In genomic region chr11:116918323-116919185, GRCm38 (mm10) we compare ENCODE assay signal across 8 mouse cellular contexts. TPM values are rescaled to one million over a fixed set of nuclear protein-coding genes. Genes with fewer than 3 reads are reported as not detected.
DNase-seq lines count a peak whose midpoint lies in the region; ATAC-seq lines count a peak whose summit lies in the region.

Gene Mgat5b, plus strand, starts transcription at chr11:116918863.

- peaks cover 48% of the 10 kb centered on the region for H3K4me1 ChIP-seq in hindbrain, embryonic 15.5 days (replicated peaks)

- no peaks in the 10 kb centered on the region for H3K9me3 ChIP-seq in hindbrain, embryonic 15.5 days

- peak; percentile 88 for ATAC-seq in hindbrain, embryonic 15.5 days (ENCODE audit: low FRiP score, low read depth)

- DNase-seq in T-cell, adult 2 months (ENCODE audit: low spot score): peak; percentile 68
- DNase-seq in cerebellum, postnatal 36 days: peak; percentile 86 to 91
- DNase-seq in gastrocnemius, adult 18-20 months (ENCODE audit: low spot score): peak; percentile 75
- peak; percentile 95 for DNase-seq in layer of hippocampus, postnatal 25 days (ENCODE audit: extremely low spot score in 1 of 2, low spot score in 1 of 2)
- peak; percentile 87 for DNase-seq in lung, postnatal 14 days
- peak; percentile 65 for DNase-seq in retina, adult 2 months (ENCODE audit: low read depth, low spot score)
- DNase-seq in thymus, postnatal 25 days: peak; percentile 87

- under 1% methylated on average over 75 of the region's 90 CpGs for WGBS in hindbrain, embryonic 15.5 days

- peak within 1 kb of the TSS; percentile 85 for H3K27ac ChIP-seq in hindbrain, embryonic 15.5 days (replicated peaks)

- peak within 1 kb of the TSS; percentile 85 for H3K4me2 ChIP-seq in hindbrain, embryonic 15.5 days

- H3K36me3 ChIP-seq in hindbrain, embryonic 15.5 days: no peaks in the 10 kb centered on the region

- H3K9ac ChIP-seq in hindbrain, embryonic 15.5 days: peak within 1 kb of the TSS; percentile 97

- peak within 1 kb of the TSS; percentile 77 for H3K4me3 ChIP-seq in hindbrain, embryonic 15.5 days

- H3K27me3 ChIP-seq in hindbrain, embryonic 15.5 days: no peaks in the 10 kb centered on the region

RNA-seq across cellular contexts. Expression of gene Mgat5b, which starts in this region (rescaled TPM):
- not detected for total RNA-seq in gastrocnemius, adult 18-20 months (2021)
- 25.3 and 31.0 TPM in 2 replicates for polyA plus RNA-seq in hindbrain, embryonic 15.5 days (2015; fragmentation: Nextera tagmentation; extraction: Ambion mirVana)
- total RNA-seq in layer of hippocampus, postnatal 25 days (2021): 10 to 100 TPM; 46.1 to 48.1 TPM

Comparison
In these comparisons a context has a peak if more than half of its experiments do, and no peak if none do; other contexts are left out.
1. Peak in every context shown above with its lines: DNase-seq, ATAC-seq, H3K4me3 ChIP-seq and H3K27ac ChIP-seq.
2. RNA of gene Mgat5b (total RNA-seq): 46.1 to 48.1 TPM in layer of hippocampus, postnatal 25 days; not detected in gastrocnemius, adult 18-20 months; every median in the first group is over 10 times any median in the second.
3. Peak in DNase-seq in gastrocnemius, adult 18-20 months; RNA of the gene not detected or under 1 TPM.